Mouse (Mus musculus): ENCODE measurements around the gene Tmod3.
"Not testable (repeated sequence)": the region's sequence is repeated elsewhere in the genome, so short reads cannot be mapped to it uniquely, and the experiment has no call there.

Gene Tmod3

DNA sequence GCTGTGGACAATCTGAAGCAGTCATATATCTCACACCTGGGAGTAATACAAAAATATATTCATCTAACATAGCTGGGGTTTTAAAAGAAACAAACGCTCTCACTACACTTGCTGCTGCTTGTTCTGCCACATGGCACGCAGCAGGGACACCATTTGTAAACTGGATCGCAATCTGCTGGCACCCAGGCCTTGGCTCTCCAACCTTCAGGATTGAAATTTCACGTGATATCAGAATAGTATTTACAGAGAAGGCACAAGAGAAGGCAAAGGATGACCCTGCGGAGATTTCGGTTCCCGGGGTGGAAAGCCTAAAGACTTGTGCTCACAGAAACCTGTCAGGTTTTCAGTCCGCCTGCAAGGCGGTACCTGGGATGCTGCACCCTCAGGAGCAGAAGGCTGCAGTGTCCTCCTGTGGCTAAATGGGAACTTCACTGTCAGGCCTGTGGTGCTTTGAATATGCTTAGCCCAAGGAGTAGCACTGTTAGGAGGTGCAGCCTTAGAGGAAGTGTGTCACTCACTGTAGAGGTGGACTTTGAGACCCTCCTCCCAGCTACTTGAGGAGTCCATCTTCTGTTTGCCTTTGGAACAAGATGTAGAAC lies 65.0 kb downstream of the Tmod3 start:
- no peak for DNase-seq (ENCODE audit: low spot score)

DNA sequence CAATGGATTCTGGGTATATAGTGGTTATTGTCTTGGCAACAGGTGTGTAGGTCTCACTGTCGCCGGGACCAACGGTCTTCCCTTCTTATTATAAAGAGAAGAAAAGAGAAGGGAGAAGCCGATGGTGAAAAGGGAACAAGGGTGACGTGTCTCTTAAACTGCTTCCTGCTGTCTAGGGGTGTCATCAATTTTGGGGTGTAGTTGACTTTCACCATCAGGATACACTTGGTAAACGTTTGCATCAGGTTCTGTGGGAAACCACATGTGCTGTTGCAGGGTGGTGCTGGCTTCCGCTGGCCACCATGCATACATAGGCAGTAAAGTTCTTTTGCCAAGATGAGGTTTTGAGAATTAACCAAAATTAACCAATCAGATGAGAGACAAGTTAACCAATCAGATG lies 71.2 kb downstream of the Tmod3 start:
- DNase-seq (ENCODE audit: low spot score): not testable (repeated sequence)

- DNase-seq (ENCODE audit: low spot score): no peak
Observed at GRCm38 (mm10) chr9:75485231-75485630, 74.2 kb downstream of the Tmod3 start.

GRCm38 (mm10) chr9:75480536-75481075 lies 78.9 kb downstream of the Tmod3 start:
- no peak for DNase-seq (ENCODE audit: low spot score)

- DNase-seq (ENCODE audit: low spot score): no peak
Observed at GRCm38 (mm10) chr9:75479106-75479725, 80.2 kb downstream of the Tmod3 start.

DNA sequence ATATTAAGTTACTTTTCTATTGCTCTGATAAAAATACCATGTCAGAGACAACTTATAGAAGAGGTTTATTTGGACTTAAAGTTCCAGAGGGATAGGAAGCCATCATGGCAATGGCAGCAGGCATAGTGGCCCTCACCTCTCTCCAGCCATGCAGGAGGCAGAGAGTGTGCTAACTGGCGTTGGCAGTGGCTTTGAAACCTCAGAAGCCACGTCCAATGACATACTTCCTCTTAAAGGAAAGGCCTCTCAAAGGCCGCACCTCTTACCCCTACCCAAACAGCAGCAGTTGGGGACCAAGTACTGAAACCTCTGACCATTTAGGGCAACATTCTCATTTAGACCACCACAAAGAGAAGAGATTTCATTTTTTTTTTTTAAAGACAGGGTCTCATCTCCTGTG lies 82.2 kb downstream of the Tmod3 start:
- no peak for DNase-seq (ENCODE audit: low spot score)

- DNase-seq (ENCODE audit: low spot score): no peak
Observed at GRCm38 (mm10) chr9:75468297-75468696, 91.2 kb downstream of the Tmod3 start.

- no peak for DNase-seq (ENCODE audit: low spot score)
Observed at GRCm38 (mm10) chr9:75467581-75467980, 91.9 kb downstream of the Tmod3 start.

GRCm38 (mm10) chr9:75466641-75467040 lies 92.8 kb downstream of the Tmod3 start:
- peak; percentile 31 for DNase-seq (ENCODE audit: low spot score)

DNA sequence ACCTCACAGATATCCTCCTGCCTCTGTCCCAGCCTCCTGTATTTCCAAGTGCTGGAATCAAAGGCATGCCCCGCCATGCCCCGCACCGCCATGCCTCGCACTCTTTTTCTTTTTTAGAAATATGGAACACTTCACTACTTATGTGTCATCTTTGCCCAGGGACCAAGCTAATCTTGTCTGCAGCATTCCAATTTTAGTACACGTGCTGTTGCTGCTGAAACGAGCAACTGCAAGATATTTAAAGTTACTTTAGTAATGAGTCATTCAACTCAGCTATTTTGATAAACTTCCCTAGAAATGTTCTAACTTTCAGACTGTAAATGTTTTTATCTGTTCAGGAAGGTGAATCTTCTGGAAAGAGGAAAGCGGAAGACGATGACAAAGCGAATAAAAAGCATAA lies 93.6 kb downstream of the Tmod3 start:
- DNase-seq (ENCODE audit: low spot score): no peak

- no peak for DNase-seq (ENCODE audit: low spot score)
Observed at GRCm38 (mm10) chr9:75463050-75463660, 96.3 kb downstream of the Tmod3 start.

GRCm38 (mm10) chr9:75455684-75456083 lies 103.8 kb downstream of the Tmod3 start:
- no peak for DNase-seq (ENCODE audit: low spot score)

DNA sequence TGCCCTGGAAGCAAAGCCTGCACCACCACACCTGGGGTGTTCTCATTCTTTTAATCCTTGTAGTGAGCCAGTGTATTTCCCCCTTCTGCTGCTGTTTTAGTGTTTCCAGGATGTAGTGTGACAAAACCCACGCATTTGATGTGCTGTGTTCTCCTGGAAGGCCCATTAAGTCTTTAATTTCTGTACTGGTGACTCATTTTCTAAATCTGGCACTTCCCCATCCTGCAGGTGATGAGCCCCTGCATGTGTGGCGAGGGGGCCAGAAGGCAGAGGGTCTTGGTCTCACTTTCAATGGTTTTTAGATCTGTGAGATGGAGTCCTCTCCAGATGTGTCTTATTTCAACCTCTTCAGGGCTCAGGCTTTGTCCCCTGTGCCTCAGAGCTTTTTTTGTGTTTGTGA lies 105.5 kb downstream of the Tmod3 start:
- no peak for DNase-seq (ENCODE audit: low spot score)

DNA sequence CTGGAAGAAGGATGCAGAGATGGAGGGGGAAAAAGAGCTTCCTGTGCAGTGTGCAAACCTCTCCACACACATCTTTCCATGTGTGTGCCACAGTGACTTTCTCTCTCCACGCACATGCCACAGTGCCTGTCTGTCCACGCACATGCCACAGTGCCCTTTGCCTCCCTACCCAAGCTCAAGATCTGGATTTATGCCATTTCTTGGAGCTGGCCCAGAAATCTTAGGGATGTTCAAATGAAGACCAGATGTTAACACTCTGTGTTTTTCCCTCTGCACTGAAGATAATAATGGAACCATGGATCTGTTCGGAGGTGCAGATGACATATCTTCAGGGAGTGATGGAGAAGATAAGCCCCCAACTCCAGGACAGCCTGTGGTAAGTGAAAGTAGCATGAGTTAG lies 111.4 kb downstream of the Tmod3 start:
- peak; percentile 95 for DNase-seq (ENCODE audit: low spot score)

Measured in adipocyte (in vitro differentiated cells).